Mouse (Mus musculus) 3134 (cell line): ENCODE measurements around the gene Ezr.

Experiments
- DNase-seq: peaks from one replicate; pipeline ENCODE4 v3.0.0-alpha.2; 2011; ENCODE audit warnings: low spot score; ENCODE audit not compliant: insufficient read length; ENCODE audit errors: extremely low read depth

Ezr gene

DNA sequence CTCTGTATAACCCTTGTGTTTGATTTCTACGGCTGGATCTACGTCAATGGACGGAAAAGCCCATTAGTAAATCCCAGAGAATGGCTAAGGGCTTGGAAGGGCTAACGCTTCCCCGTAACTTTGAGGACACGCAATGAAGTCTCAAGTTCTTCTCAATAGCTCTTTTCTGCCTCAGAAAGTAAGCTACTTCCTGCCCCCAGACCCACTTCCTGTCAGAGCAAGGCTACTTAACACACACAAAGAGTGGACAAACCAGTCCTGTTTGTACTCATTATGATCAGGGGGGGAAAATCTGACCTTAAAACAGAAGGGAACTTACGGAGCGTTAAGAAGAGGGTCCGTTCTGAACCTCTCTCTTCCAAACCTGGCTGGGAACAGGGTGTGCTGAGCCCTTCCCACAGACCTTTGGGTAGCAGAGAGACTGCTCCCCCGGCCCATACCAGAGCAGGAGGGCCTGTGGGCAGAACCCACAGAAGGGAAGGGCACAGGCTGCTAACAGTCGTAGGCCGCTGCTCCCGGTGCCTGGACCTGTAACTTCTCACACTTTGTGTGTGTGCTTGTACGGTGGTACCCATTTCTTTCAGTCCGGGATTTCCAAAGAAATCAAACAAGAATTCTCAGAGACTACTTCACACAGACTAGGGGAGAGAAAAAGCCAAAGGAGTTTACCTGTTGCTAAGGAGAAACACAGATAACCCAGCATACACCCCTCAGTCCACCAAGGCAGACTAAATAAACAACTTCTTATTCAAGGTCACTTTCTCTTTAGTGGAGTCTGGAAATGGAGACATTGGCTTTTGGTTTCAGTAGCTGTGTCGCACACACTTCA lies 10.7 kb downstream of the Ezr start:
- DNase-seq: no peak

DNA sequence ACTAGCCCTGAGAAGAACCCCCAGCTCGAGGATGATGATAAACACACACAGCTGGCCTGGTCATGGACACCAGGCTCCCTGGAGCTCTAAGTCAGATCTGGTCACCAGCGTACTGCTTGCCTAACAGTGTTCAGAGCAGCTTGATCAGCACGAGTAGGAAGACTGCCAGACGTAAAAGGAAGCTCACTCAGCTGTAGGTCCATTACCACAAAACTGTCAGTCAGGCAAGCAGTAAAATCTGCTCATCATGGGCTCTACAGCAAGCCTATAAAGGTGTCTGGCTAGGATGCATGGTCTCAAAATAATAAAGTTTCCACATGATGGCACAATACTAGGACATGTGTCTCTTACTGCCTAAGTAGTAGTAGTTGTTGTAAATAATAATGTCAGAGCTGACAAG lies 13.0 kb downstream of the Ezr start:
- no peak for DNase-seq

DNA sequence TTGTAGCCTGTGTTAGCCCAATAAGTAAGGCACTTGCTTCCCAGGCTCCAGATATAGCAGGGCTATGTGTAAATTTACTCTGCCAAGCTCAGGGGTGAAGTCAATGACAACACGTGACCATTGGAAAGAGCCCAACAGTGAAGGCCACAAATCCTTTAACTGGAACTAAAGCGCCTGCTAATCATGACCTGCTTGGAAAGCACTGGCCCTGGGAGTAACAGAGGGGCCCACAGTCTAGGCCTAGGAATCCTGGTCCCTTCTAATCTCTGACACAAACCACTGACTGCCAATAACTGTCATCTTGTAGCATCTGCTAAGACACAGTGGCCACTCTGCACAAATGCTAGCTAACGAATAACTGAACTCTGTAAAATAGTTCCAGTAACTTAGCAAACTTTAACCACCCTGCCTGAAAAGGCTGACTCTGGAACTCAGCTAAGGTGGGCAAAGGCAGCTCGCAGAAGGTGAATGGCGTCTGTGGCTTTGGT lies 14.2 kb downstream of the Ezr start:
- DNase-seq: no peak

DNA sequence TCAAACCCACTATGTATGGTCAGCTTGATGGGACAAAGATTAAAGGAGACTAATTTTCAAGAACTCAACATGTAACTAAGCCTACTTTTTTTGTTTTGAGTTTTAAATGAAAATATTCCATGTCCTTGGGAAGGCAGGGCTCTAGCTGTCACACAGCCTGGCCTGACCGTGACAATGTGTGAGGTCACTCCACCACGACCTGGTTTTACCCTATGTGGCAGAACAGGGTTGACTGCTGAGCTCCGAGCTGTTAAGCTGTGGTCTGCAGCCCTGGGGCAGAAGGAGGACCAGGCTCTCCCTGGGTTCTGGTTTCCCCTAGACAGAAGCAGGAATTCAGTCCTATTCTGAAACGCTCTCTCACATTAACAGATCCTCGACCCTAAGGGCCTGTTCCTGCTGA lies 14.8 kb downstream of the Ezr start:
- DNase-seq: no peak

DNA sequence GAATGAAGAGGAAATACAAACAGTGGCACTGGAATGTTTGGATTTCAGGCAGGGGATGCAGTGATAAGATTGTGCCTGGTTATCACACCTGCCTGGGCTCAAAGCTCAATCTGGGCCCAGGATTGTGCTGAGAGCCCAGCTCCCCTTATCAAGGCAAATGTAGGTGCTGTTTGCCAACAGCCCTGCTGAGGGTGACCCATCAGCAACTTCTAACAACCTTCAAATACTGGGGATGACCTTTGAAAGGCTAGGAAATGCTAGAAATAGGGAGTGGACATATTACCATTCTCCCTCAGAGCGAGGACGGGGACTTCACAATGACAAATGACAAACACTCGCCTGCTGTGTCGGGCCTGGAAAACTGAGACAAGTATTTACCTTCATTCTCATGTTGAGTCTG lies 15.8 kb downstream of the Ezr start:
- no peak for DNase-seq

DNA sequence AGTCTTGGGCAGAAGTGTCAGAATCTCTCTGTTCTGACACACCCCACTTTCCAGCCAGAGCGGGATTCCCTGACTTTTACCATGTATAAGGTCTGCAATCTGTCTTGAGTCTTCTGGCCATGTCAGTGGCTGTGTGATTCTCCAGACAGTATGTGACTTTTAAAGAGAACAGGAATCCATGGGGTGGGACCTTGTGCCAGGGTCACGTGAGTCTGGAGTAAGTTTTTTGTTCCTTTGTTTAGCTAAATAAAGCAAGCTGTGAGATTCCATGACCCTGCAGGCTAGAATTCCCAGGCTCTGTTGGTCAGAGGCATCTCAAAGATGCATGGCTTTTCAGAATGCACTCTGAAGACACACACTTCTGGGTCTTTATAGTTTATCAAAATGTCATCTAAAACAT lies 16.7 kb downstream of the Ezr start:
- no peak for DNase-seq

DNA sequence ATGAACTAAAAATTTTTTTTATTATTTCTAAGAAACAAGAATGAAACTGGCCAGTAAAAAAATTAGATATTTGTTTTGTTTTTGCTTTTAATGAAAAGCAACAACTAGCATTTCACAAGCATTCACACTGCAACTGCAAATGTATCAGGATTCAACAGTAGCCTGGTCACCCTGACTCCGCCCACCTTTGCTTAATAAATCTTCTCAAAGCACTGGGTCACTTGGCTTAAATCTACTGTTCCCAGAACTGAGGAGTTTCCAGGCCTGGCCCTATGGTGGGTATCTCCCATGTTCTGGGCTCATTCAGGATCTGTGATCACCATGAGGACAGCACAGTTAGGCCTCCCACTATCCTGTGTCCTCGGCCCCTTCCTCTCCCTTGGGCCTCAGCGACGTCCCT lies 17.9 kb downstream of the Ezr start:
- DNase-seq: no peak

DNA sequence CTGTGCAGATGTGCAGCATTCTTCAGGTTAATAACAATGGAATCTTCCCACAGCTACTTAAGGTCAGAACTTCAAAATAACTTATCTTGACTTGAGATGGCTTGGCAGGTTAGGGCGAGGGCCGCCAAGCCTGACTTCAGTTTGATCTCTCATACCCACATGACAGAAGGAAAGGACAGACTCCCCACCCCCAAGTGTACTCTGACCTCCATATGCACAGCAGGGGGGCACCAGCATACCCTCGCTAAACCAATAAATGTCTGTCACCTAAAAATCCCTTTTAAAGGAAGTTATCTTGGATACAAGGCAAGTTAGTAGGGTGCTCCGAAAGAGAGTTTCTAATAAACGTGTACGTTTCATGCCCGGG lies 18.4 kb downstream of the Ezr start:
- no peak for DNase-seq

DNA sequence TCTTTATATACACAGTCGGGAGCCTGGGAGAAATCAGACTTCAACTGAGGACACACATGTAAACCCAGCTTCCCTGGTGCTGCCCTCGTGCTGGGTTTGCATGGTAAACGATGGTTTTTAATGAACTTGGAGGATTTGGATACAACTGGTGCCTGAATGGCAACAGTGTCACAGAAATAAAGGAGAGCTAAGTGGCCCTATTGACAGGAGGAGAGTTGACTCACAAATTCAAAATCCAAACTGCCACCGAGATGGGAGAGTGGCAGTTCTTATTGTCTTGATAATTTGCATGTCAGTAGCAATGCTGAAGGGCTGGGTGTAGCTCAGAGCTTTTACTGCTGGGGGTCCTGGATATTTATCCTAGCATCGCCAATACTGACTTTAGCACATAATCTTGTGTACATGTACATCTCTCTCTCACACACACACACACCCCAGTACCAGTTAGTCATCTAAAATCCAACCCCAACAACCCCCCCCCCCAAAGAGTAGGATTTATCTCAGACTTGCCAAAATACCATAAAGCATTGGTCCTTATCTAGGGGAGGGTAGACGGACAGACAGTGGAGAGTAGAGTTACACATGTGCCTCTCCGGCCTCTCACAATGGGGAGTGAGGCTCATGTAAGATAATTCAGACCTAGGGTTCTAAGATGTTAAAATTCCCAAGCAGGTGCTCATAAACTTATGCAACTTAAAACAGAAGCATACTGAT lies 18.9 kb downstream of the Ezr start:
- DNase-seq: no peak

DNA sequence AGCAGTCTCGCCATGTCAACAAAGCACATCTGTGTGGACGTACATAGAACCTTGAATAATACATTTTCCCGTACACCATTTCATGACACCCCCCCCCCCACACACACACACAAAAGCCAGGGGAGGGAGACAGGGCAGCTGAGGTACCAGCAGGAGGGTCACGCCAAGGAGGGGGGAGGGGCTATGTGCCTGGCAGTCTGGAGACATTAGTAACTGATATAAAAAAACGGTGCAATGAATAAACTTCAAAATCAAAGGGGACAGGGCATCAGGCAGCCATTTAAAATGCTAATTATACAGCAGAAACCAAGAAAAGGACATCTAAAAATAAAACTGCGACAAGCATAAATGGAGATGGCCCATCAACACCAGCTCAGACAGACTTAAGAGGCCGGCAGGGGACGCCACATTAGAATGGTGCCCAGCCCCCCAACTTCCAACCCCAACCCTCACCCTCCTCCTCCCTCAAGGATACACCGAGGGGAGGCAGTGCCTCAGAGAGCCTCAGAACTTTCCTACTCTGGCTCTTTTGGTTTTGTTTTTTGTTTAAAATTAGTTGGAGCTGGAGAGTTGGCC lies 22.8 kb downstream of the Ezr start:
- DNase-seq: no peak

DNA sequence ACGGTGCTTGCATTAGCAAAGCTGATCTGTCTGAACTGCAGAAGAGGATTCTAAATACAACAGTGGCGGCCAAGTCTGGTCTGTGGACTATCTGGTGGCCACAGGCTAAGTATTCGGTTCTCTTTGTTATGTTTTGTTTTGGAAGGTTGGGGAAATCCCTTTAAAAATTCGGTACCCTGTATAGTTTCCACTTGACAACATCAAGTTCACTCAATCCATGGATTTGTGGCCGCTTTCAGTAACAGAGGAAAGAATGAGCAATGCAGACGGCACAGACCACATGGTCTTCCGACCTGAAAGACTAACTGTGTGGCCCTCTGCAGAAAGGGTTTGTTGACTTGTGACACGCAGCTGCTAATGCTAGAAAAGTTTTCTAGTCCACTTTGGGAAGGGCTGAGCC lies 23.7 kb downstream of the Ezr start:
- no peak for DNase-seq

DNA sequence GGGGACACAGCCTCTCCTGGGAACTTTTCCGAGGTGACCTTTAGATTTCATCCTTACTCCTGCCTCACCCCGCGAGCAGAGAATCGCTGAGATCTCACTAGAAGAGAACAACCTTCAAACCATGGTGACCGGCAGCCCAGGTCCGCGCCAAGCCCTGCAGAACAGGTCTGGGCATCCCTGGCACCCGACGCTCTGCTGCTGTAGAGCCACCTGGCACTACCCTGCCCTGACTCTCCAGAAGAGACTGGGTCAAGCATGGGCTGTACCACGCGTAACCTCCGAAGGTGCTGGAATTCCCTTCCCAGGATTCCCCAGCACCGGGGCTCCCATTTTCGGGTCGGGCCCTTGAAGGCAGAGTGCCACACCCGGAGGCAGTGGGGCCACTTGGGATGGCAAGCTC lies 24.7 kb downstream of the Ezr start:
- DNase-seq: no peak

DNA sequence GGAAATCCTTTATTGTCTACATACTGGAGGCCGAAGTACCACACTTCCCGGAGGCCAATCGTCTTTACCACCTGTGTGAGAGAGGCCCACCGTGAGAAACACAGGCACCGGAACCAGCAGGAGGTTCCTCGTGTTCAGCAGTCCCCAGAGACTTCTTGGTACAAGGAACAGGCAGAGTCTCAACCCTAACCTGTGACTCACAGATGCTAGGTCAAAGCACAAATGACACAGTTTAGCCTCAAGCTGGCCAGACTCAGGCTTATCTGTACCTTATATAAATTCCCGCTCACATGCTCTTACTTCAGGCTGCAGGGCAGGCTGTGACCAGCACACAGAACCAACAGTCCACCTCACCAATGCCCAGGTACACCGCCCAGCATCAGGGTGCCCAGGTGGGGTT lies 26.7 kb downstream of the Ezr start:
- DNase-seq: no peak

DNA sequence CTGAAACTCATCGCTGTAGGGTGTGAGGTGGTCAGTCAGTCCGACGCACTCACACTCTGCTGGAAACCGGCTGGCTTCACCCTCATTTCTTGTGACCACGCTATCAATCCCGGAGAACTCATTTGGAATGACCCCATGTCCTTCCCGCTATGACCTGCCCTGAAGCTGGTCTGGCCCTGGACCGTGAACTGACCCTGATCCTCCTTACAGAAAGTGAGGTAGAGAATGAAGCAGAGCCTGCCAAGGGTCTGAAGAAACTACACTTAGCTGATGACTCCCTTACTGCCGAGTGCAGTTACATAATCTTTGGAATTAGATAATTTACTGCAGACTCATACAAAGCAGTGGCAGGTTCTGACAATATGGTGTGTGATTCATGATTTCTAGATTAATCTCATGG lies 27.4 kb downstream of the Ezr start:
- no peak for DNase-seq

DNA sequence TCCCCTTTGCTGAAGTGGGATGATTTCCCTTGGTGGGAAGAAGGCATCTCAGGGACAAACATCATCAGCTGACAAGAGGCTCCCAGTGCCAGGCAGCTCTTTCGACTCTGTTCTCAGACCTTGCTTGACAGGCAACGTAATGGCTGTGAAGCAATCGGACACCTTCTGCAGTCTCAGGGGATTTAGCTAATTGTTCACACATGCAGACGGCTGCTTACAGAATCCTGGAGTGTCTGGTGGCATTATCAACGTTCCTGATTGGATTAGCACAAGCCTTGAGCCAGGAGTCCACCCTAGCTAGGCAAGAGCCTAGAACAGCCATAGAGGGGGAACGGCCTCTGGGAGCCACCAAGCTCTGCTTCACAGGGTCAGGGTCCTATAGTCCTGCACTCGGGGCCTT lies 30.2 kb downstream of the Ezr start:
- no peak for DNase-seq

DNA sequence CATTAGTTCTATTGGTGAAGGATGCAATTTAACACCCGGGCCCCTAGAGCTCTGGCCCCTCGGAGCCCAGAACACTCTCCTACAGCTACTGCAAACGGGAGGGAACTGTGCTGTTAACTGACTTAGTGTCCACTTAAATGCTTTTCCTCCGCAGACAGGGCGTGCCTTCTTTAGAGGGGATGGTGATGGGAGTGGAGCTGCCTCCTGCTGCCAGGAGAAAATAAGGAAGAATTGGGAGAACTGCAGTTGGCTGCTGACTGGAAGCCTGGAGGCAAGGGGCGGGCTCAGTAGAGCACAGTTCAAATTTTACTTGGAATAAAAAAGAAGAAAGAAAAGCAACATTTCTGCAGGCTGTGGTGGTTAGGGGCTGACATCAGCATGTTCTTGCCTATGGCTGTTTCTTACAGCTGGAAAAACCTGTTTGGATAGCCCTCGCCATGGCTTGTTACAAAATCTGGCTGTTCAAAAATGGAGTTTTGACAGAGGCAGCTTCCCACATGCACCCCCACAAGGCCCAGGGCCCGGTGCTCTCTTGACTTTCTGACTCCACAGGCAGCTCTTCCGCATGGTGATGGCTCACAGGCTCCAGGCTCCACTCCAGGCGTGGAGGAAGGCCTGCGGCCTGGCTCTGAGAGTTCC lies 31.2 kb downstream of the Ezr start:
- DNase-seq: no peak

DNA sequence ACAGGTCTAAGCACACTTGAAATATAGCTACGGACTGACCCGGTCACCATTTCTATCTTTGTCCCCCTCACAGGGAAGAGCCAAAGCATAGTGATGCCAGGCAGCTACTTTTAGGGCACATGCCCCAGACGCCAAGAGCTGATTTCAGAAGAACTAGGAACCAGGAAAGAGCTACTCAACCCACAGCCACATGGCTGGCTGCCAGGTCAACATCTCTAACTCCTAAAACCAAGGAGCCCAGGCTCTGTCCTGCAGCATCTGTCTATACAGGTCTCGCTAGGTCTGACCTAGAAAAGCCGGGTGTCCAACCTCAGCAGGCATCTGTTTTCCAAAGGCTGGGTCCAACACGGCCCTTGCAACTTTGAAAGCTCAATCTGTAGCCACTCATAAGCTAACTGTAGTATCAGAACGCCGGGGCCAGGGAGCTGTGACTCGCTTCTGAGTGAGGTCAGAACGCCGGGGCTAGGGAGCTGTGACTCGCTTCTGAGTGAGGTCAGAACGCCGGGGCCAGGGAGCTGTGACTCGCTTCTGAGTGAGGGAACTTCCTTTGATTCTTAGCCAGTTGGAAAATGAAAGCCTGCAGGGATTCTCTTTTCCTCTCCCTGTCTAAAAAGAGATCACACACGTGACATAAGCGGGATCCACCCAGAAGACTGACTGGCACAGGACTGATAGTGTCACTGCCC lies 33.7 kb downstream of the Ezr start:
- DNase-seq: peak; percentile 49

DNA sequence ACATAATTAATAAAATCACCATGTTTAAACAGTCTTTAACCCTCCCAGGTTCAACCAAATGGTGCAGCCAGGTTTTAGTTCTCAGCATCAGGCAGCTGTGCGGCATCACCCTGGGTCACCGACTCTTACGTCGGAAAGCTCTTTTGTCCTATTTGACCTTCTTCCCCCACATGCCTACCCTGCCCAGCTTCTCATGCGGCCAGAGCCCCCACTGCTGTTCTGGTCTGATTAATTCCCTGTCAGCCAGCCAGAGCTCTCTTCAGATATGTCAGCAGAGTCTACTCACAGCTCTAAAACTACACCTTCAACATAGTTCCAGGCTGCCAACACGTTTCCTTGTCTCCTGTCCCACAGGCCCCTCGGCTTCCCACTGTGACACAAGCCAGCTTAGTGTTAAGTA lies 35.1 kb downstream of the Ezr start:
- no peak for DNase-seq

DNA sequence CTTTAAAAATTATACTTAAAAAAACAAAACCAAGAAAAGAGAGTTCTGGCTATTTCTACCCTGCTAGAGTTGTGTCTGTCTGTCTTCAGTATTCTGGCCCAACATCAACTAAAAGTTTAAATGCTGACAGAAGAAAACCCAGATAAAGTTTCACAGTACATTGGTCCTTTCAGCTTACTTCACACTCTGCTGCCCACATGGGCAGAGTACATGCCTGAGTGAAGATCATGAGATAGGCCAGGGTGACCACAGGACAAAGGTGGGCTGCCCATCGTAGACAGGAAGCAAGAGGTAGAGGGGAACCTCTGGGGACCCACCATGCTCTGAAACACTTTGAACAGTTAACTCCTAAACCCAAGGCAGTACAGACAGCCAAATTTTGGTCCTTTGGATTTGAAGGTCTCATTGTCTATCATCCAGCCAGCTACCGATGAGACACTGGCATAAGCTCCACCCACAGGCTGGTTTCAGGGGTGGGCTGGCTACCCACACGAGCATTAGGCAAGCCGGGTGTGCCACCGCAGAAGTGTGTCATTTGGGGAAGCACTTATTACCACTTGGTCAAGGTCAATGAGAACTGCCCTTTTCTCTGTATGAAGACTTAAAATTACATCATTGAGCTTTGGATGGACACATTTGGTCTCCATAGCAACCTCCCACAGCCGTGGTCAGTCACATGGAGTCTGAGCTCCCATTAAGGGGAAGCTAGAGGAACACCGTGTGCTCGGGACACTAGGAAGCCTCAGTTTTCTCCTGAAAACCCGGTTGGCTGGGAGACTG lies 35.9 kb downstream of the Ezr start:
- DNase-seq: no peak

DNA sequence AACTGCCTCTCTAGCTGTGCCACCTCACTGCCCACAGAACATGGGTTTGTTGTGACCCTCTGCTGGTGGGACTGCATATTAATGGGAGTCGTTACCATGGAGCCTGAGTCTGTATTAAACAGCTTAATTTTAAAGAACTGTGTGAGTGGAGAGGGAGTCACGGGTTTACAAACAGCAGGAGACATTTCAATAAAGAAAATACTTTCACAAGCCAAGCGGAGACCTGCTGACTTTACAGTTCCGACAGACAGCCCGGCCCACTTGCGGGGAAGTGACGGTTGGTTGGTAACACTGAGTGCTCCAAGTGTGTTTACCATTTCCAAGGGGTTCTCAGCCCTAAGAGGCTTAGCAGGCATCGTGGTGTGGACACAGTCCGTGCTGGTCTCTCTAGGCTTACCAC lies 36.6 kb downstream of the Ezr start:
- DNase-seq: no peak
